Mouse (Mus musculus) thymus, adult 18-20 months (tissue): ENCODE data around the gene B3glct.

Experiments
- DNase-seq, 2 experiments: peaks; one replicate each; pipeline ENCODE4 v3.0.0; 2022; ENCODE audit warnings: mixed read lengths in 2 of 2

Gene B3glct

GRCm38 (mm10) chr5:149678100-149678989, at the start of gene B3glct:
TSS of gene B3glct (plus strand) at chr5:149678230.
- peak; percentile 61 to 70 for DNase-seq

GRCm38 (mm10) chr5:149634409-149635035, 43.5 kb upstream of the B3glct start:
- no peak for DNase-seq

- DNase-seq, result no peak
Observed at GRCm38 (mm10) chr5:149635556-149635955, 42.5 kb upstream of the B3glct start.

DNA sequence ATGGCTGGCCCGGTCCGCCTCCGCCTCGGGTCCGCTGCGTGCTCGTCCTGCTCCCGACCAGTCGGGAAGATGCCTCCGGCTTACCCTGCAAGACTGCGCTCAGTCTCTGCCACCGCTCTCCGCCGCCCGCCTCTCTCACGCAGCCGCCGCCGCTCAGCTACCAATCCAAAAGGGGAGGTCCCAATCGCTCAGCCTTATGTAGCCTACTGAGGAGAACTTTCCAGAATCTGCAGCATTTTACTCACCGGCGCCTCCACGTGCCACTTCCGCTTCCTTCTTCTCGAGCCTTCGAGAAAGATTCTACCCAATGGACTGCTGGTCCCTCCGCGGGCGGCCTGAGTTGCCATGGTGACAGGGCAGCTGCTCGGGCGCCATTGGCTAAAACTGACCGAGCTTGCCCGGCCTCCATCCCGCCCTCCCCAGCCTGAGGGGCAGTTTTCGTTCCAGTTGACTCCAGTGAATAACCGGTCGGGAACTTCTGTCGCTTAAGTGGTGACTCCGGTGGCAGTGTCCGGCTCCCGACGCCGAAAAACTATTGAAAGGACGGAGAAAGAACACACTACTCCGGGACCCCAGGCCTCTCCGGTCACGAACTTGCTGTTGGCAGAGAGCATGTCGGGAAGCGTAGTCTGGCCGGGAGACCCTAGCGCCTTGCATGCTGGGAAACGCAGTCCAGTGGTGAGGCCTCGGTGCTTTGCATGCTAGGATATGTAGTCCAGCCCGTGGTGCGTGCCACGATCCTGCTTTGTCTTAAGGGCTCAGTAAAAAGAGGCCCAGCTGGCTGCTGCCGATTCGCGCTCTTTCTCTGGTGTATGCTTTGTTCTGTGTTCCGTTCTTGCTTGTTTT, 41.7 kb upstream of the B3glct start, which contains the start of gene Hsph1:
Hsph1 (minus strand) TSS at position 302 of the 846 bp plus-strand sequence.
- DNase-seq, result peak; percentile 97 to 99

DNA sequence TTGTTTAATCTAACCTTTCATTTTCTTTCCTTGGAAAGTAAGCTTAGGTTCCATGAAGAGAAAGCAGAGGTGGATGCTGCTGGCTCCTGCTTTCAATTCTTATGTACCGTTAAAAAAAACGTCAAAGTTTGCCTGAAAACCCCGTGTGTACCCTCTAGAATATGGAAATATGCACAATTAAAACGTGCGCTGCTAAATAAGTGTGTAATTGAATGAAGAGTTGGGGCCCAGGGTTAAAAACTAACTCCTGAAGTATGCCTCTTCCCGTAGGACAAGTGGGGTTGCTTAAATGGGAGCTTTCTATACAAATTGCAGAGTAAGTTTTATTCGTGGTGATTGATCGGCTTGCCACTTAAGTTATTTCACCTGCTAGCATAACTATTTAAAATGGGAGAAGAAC, 40.7 kb upstream of the B3glct start:
- DNase-seq, result no peak

DNA sequence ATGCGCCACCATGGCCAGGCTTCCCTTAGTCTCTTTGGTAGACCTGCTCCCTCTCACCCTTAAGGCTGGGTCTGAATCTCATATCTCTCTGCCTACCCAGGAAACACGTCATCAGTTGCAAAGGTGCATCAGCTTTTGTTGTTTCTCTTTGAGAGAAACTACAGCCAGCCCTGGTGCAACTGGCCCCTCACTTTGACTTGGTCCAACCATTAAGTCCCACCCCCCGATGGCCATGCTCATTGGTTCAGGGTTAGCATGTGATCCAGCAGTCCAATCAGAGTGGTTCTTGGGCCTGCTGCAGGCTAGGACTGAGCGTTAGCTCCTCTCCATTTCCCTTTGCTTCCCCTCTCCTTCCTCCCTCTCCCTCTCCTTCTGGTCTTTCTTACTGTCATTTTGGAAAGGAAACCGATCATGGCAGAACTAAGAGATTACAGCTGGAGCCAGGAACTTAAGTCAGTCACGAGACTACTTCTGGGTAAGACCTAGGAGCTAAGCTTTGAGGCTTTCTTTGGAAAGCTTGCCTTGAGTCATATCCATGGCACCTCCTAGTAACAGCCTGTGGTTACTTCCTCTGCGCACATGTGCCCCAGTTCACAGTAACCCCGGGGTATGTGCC, 36.6 kb upstream of the B3glct start:
- DNase-seq, result no peak

GRCm38 (mm10) chr5:149642366-149642765, 35.7 kb upstream of the B3glct start:
- DNase-seq, result no peak

GRCm38 (mm10) chr5:149642783-149643509, 35.1 kb upstream of the B3glct start:
- no peak for DNase-seq

DNA sequence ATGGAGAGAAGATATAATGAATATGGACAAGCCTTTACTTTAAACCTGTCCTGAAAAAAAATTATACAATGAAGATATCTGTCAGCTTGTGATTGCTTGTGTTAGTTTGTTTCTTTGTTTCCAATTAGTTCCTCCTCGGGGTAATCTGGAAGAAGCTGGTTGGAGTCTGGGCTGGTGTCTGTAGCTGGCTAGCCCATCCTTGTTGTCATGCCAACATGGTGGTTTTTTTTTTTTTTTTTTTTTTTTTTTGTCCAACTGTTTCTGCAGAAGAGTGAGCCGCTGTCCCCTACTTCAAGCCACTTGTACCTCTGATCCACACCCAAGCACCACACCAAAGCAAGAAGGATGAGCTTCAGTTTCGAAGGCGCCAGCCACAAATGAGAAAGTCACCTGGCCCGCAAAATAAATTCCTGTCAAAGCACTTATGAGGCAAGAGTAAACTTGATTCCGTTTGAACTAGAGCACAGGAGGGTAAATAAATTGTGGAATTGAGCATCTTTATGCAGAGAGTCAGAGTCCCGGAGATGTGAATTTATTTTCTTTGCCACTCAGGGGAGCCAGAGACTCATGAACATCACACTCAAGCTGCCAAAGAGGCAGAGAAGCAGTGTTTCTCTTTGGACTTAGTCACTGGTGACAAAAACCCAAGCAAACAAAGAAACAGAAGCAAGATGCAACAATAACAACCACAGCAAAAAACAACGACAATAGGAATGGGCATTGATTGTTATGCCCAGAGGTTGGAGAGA, 30.5 kb upstream of the B3glct start:
- DNase-seq, result no peak

GRCm38 (mm10) chr5:149648196-149648595, 29.8 kb upstream of the B3glct start:
- DNase-seq, result no peak

- DNase-seq, result no peak
Observed at GRCm38 (mm10) chr5:149648895-149649406, 29.1 kb upstream of the B3glct start.

- no peak for DNase-seq
Observed at GRCm38 (mm10) chr5:149649499-149650178, 28.4 kb upstream of the B3glct start.

DNA sequence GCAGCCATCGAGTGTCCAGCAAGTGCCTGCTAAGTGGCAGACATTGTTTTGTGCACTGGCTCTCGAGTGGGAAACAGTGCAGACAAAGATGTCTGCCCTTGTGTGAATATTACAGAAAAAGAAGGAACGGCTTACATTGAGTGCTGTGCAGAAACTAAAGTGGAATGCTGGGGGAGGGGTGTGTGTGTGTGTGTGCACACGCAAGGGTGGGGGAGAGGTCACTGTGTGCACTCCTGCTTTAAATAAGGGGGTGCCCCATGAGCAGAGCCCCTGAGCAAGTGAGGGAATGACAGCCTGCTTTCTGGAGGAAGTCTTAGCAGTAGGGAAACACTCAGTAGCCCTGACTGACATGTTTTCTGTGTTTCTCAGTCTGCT, 27.9 kb upstream of the B3glct start:
- no peak for DNase-seq

- no peak for DNase-seq
Observed at GRCm38 (mm10) chr5:149655636-149656035, 22.4 kb upstream of the B3glct start.

GRCm38 (mm10) chr5:149658022-149658421, 20.0 kb upstream of the B3glct start:
- no peak for DNase-seq

GRCm38 (mm10) chr5:149658741-149659413, 19.2 kb upstream of the B3glct start:
- no peak for DNase-seq

DNA sequence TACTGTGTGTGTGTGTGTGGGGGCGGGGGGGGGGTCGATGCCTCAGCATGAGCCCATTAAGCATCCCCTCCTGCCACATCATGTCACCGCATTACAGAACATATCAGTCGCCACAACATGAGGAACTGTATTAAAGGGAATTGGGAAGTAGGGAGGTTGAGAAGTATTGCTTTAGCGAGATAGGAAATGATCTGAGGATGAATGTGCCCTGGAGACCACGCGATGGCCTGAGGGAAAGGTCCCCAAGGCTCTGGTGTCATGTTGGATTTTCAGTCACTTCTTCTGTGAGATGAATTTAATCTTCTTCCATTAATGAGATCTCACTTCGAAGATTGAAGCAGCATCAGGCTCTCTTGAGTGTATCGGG, 18.6 kb upstream of the B3glct start:
- no peak for DNase-seq

DNA sequence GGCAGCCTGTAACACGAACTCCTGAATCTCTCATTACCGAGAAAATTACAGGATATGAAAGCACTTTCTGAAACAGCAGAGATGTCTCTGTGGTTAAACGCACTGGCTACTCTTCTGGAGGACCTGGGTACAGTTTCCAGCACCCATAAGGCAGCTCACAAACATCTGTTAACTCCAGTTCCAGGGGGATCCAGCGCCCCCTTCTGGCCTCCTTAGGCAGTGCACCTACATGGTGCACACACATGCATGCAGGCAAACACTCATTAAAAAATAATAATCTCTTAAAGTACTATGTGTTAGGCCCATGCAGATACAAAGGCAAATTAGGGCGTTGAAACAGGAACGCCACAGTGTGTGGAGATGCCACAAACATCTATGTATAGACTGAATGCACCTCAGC, 16.6 kb upstream of the B3glct start:
- no peak for DNase-seq

GRCm38 (mm10) chr5:149662980-149663379, 15.1 kb upstream of the B3glct start:
- no peak for DNase-seq

- no peak for DNase-seq
Observed at GRCm38 (mm10) chr5:149663417-149663816, 14.6 kb upstream of the B3glct start.
